Mouse (Mus musculus) CD8-positive naive resting alpha-beta T cell, adult 2 months (primary cell): Measurements from ENCODE around the gene Fmo1.
"Not testable (repeated sequence)": the region's sequence is repeated elsewhere in the genome, so short reads cannot be mapped to it uniquely, and the experiment has no call there.

Experiments
- DNase-seq, 2 experiments: peaks; one replicate each; pipeline ENCODE4 v3.0.0; 2022; ENCODE audit warnings: low read depth in 2 of 2, low spot score in 2 of 2

The Fmo1 gene

DNA sequence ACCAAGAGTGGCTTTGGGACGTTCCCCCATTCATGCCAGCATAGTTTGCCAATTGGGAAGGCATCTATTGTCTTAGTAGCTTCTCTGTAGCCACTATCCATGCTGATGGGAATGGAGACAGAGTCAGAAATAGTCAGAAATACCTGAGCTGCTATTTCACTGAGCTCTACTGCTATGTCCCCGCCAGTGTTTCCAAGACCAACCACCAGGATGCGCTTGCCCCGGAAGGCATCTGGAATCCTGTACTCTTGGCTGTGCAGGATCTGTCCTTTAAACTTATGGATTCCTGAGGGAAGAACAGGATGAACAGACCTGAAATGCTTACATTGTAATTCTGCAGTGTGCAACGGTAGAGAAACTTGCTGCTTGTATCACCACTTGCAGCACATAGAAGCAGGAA is 61.4 kb downstream of the Fmo1 start:
- no peak for DNase-seq

DNA sequence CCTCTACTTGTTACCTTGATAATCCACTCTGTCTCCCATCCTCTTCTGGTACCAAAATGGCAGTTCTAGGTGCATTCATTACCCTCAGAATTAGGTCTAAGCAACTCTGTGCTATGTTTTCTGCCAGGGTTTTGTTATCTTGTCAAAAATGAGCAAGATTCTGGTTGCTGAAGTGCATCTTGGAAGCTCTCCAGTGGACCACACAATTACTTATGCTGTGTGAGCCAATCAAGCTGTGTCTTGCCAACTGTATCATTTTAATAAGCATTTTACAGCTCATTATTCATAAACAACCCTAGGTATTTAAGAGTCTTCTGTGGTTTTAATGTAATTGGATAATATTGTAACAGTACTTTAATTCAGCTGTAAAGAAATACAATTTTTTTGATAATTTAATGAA is 70.0 kb downstream of the Fmo1 start:
- DNase-seq = no peak

GRCm38 (mm10) chr1:162792306-162793044 is 73.9 kb downstream of the Fmo1 start:
- no peak for DNase-seq

DNA sequence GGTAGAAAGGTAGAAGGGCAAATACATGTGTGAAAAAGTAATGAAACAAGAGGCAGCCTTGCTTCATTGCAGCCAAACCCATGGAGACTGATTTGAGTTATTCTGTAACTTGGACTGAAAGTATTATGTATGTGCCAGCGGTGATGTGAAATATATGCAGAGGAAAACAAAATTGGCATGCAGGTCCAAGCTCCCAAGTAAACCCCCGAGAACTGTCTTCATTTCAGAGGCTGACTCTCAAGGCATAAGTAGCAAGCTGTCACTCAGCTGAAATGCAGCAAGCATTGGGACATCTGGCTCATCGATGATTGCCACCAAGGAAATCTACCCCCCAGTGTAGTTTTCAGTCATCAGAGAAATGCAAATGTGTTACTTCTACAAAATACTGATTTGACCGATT is 81.2 kb downstream of the Fmo1 start:
- DNase-seq = no peak

- no peak for DNase-seq
Measured at GRCm38 (mm10) chr1:162783669-162784248, 82.7 kb downstream of the Fmo1 start.

- not testable (repeated sequence) for DNase-seq
Measured at GRCm38 (mm10) chr1:162781035-162781434, 85.4 kb downstream of the Fmo1 start.
